Mouse (Mus musculus) neural tube, embryonic 11.5 days (tissue): ENCODE data around the gene Phyhipl. TPM values are rescaled to one million over a fixed set of nuclear protein-coding genes. Genes with fewer than 3 reads are reported as not detected.

Source experiments
- ATAC-seq: fragments of 200-750 bp; cut with Nextera tagmentation; 2 replicates; pipeline ENCODE4 v1.8.0; 2017; ENCODE audit warnings: moderate number of reproducible peaks, mild to moderate bottlenecking, moderate TSS enrichment, moderate library complexity; ENCODE audit not compliant: insufficient read depth, low FRiP score, low TSS enrichment
- DNase-seq: peaks from one replicate; pipeline ENCODE4 v3.0.0-alpha.2; 2015; ENCODE audit warnings: low spot score
- H3K27ac ChIP-seq: fragments of 300-500 bp; sonication (generic); 2 replicates; pipeline ENCODE4 v1.5.1; 2014; ENCODE audit warnings: low read depth, mild to moderate bottlenecking, low read length
- H3K27me3 ChIP-seq: fragments of 300-500 bp; sonication (generic); 2 replicates; pipeline ENCODE4 v1.6.1; 2014; ENCODE audit warnings: mild to moderate bottlenecking, low read length, mixed read lengths; ENCODE audit not compliant: control insufficient read depth, insufficient read depth
- H3K36me3 ChIP-seq: fragments of 300-500 bp; sonication (generic); 2 replicates; pipeline ENCODE4 v1.6.1; 2014; ENCODE audit warnings: mild to moderate bottlenecking, low read length, moderate library complexity, mixed read lengths; ENCODE audit not compliant: control insufficient read depth, insufficient read depth
- H3K4me1 ChIP-seq: fragments of 300-500 bp; sonication (generic); 2 replicates; pipeline ENCODE4 v1.6.1; 2014; ENCODE audit warnings: low read length, mixed read lengths; ENCODE audit not compliant: control insufficient read depth, insufficient read depth
- H3K4me2 ChIP-seq: fragments of 300-500 bp; sonication (generic); 2 replicates; pipeline ENCODE4 v1.6.1; 2014; ENCODE audit warnings: low read depth, mild to moderate bottlenecking, moderate library complexity
- H3K4me3 ChIP-seq: fragments of 300-500 bp; sonication (generic); 2 replicates; pipeline ENCODE4 v1.5.1; 2014; ENCODE audit warnings: low read depth, low read length
- H3K9ac ChIP-seq: fragments of 300-500 bp; sonication (generic); 2 replicates; pipeline ENCODE4 v1.6.1; 2014; ENCODE audit warnings: mild to moderate bottlenecking, low read length
- H3K9me3 ChIP-seq: fragments of 300-500 bp; sonication (generic); 2 replicates; pipeline ENCODE4 v1.6.1; 2016; ENCODE audit warnings: low read length; ENCODE audit not compliant: control insufficient read depth
- WGBS: fragments of 180-500 bp; shearing (Covaris S2); extraction: QIAGEN DNeasy Blood & Tissue Kit; methylation state at CpG from one replicate; pipeline ENCODE4 v1.1.7; 2014; 5-methylcytosine and 5-hydroxymethylcytosine counted together
- polyA plus RNA-seq: library from polyadenylated mRNA; unstranded; fragments of >200 nt; fragmentation: Nextera tagmentation; extraction: Ambion mirVana; gene quantifications from 2 replicates; pipeline ENCODE4 v1.2.1, GENCODE M21; 2014

The Phyhipl gene
- polyA plus RNA-seq, 1 experiment from 2014 or later = 166 TPM

DNA sequence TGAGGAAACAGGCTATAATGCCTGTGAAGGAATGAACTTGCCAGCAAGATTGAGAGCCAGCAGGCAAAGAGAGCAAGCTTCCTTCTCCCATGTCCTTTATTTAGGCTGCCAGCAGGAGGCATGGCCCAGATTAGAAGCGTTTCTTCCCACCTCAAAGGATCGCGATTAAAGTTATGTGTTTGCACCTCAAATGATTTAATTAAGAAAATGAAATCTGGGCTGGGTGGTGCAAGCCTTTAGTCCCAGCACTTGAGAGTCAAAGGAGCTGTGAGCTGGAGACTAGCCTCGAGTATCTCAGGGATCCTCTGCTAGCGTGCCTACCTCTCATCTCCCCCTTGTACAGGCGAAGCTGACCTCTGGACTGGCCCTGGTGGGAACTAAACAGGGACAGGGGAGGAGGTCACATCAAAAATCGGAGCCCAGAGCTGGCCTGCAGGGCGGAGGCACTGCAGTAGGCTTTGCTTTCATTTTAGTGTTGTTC is 122.4 kb downstream of the Phyhipl start:
- no peak overlapping the region for H3K4me2 ChIP-seq
- no peaks in the 10 kb centered on the region for H3K27me3 ChIP-seq
- H3K27ac ChIP-seq = no peak overlapping the region
- DNase-seq (no peak), ATAC-seq (no peak)
- no peak overlapping the region for H3K9ac ChIP-seq
- H3K36me3 ChIP-seq = no peaks in the 10 kb centered on the region
- 76% methylated on average over 8 of the region's 8 CpGs for WGBS
- no peaks in the 10 kb centered on the region for H3K9me3 ChIP-seq
- no peak overlapping the region for H3K4me3 ChIP-seq
- no peaks in the 10 kb centered on the region for H3K4me1 ChIP-seq

GRCm38 (mm10) chr10:70532249-70532648 is 123.5 kb downstream of the Phyhipl start:
- Histone ChIP-seq H3K4me3 (no peak overlapping the region), H3K9ac (no peak overlapping the region), H3K9me3 (no peaks in the 10 kb centered on the region), H3K4me2 (no peak overlapping the region), H3K36me3 (no peaks in the 10 kb centered on the region), H3K27me3 (no peaks in the 10 kb centered on the region), H3K27ac (no peak overlapping the region), H3K4me1 (no peaks in the 10 kb centered on the region)
- ATAC-seq (no peak), DNase-seq (no peak)
- 96% methylated on average over 9 of the region's 9 CpGs for WGBS

DNA sequence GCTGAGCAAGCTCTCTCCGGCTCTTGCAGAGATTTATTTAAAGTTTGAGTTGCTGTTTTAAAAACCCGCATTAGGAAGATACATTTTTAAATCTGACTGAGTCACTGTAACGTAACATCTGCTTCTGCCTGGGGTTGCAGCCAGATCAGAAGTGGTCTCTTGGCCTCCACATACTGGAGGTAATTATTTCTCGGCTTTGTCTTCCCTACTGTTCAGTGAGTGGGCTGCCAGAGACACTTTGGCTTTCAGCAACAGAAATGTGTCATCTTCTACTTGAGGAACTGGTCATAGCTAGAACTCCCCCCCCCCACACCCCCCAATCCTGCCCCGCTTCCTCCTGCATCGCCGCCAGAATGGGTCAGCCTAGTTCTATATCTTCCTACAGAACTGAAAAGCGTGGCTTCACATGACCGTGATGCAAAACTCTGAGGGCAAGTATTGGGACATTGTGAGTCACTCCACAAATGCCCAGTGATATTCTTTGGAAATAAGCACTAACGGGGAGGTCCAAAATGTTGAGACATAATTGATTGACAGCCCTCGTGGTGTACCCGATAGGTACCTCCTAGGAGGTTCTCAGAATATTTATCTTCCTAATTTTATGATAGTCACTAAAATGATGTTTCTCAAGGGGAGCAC is 125.5 kb downstream of the Phyhipl start:
- no peak for DNase-seq
- H3K9me3 ChIP-seq = no peaks in the 10 kb centered on the region
- H3K4me1 ChIP-seq = no peaks in the 10 kb centered on the region
- H3K27me3 ChIP-seq = no peaks in the 10 kb centered on the region
- H3K4me2 ChIP-seq = no peak overlapping the region
- H3K36me3 ChIP-seq = no peaks in the 10 kb centered on the region
- H3K27ac ChIP-seq = no peak overlapping the region
- no peak overlapping the region for H3K9ac ChIP-seq
- no peak overlapping the region for H3K4me3 ChIP-seq
- 92% methylated on average over 12 of the region's 12 CpGs for WGBS
- ATAC-seq = no peak

DNA sequence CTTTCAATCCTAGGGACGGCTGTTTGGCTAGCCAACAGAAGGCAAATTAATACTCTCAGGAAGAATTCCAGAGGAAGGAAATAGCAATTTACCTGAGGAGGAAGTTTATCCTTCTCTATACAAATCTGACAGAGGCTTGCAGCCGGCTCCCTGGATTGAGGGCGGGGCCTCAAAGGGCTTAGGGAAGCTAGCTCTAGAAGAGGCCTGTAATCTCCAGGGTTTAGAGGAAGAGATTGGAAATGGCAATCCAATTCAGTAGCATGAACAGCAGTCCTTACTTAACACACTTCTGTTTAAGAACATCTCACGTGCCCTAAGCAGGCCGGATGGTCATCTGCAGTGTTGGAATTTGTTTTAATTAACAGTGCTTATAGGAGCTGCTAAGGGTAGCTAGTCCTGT is 134.4 kb downstream of the Phyhipl start:
- Histone ChIP-seq H3K4me1 (peaks cover 9% of the 10 kb centered on the region), H3K9me3 (no peaks in the 10 kb centered on the region), H3K36me3 (no peaks in the 10 kb centered on the region), H3K4me2 (peak overlapping the region; percentile 90), H3K27ac (no peak overlapping the region), H3K27me3 (no peaks in the 10 kb centered on the region), H3K4me3 (0 out of 2 replicates have a peak overlapping the region, but pooled peaks have one; percentile 8), H3K9ac (no peak overlapping the region)
- ATAC-seq (no peak), DNase-seq (no peak)
- WGBS = 30% methylated on average over 5 of the region's 5 CpGs

- H3K4me1 ChIP-seq = peaks cover 9% of the 10 kb centered on the region
- no peaks in the 10 kb centered on the region for H3K9me3 ChIP-seq
- ATAC-seq (peak; percentile 89), DNase-seq (peak; percentile 75)
- peak overlapping the region; percentile 45 for H3K4me3 ChIP-seq
- H3K36me3 ChIP-seq = no peaks in the 10 kb centered on the region
- H3K9ac ChIP-seq = peak overlapping the region; percentile 57
- no peaks in the 10 kb centered on the region for H3K27me3 ChIP-seq
- H3K4me2 ChIP-seq = peak overlapping the region; percentile 90
- H3K27ac ChIP-seq = no peak overlapping the region
- WGBS = under 1% methylated on average over 38 of the region's 38 CpGs
Observed at GRCm38 (mm10) chr10:70520143-70521131, 135.3 kb downstream of the Phyhipl start.

DNA sequence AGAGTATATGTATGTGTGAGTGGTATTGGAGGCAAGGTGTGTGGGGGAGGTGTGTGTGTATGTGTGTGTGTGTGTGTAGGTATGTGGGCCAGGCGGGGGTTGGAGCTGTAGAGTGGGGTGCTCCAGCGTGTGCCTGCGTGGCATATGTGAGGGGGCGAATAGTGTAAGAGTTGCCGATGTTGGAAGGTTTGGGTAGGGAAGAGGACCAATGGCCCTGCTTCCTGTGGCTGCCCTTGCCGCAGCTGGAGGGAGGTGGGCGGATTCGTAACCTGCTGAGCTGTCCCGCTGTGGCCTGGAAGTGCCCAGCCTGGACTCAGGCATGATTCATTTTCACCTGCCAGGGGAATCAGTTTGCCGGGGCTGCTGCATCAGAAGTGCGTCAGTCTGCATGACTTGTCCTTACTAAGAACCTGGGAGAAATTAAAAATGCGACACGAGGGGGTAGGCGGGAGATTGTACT is 136.1 kb downstream of the Phyhipl start:
- Histone ChIP-seq H3K27ac (no peak overlapping the region), H3K9me3 (no peaks in the 10 kb centered on the region), H3K4me3 (peak overlapping the region; percentile 45), H3K36me3 (no peaks in the 10 kb centered on the region), H3K9ac (peak overlapping the region; percentile 57), H3K4me2 (peak overlapping the region; percentile 90), H3K27me3 (no peaks in the 10 kb centered on the region), H3K4me1 (peaks cover 9% of the 10 kb centered on the region)
- ATAC-seq = peak; percentile 42; the same call in 1 of the 2 replicates
- DNase-seq = peak; percentile 21
- WGBS = 6% methylated on average over 14 of the region's 14 CpGs

GRCm38 (mm10) chr10:70516661-70517060 is 139.1 kb downstream of the Phyhipl start:
- Histone ChIP-seq H3K4me3 (no peak overlapping the region), H3K4me2 (no peak overlapping the region), H3K4me1 (peaks cover 9% of the 10 kb centered on the region), H3K9ac (no peak overlapping the region), H3K27me3 (no peaks in the 10 kb centered on the region), H3K36me3 (no peaks in the 10 kb centered on the region), H3K27ac (no peak overlapping the region), H3K9me3 (no peaks in the 10 kb centered on the region)
- DNase-seq (no peak), ATAC-seq (no peak)
- 89% methylated on average over 8 of the region's 8 CpGs for WGBS

DNA sequence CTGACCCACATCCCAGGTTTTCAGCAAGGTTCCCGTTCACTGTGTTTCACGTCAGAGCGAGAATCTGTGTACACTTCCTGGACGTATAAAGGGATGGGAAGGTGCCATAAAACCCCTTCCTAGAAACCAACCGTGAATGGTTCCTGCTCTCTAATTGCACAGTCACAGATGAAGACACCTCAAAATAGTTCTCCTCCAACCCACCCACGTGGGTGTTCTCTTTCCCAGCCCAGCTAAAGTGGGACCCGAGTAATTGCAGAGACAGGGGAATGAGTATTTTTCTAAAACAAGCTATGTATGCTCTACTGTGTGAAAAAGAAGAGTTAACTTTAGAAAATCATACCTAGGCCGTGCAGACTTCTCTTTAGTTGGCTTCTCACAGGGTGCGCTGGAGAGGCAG is 140.9 kb downstream of the Phyhipl start:
- 77% methylated on average over 9 of the region's 9 CpGs for WGBS
- Histone ChIP-seq H3K4me2 (no peak overlapping the region), H3K27ac (no peak overlapping the region), H3K9ac (no peak overlapping the region), H3K4me1 (peaks cover 6% of the 10 kb centered on the region), H3K27me3 (no peaks in the 10 kb centered on the region), H3K9me3 (no peaks in the 10 kb centered on the region), H3K4me3 (no peak overlapping the region), H3K36me3 (no peaks in the 10 kb centered on the region)
- ATAC-seq (no peak), DNase-seq (no peak)
